Mouse (Mus musculus): Measurements from ENCODE around the gene Rsc1a1. TPM values are rescaled to one million over a fixed set of nuclear protein-coding genes. Genes with fewer than 3 reads are reported as not detected.

The Rsc1a1 gene
- total RNA-seq, 1 experiment = 13.3 TPM

DNA sequence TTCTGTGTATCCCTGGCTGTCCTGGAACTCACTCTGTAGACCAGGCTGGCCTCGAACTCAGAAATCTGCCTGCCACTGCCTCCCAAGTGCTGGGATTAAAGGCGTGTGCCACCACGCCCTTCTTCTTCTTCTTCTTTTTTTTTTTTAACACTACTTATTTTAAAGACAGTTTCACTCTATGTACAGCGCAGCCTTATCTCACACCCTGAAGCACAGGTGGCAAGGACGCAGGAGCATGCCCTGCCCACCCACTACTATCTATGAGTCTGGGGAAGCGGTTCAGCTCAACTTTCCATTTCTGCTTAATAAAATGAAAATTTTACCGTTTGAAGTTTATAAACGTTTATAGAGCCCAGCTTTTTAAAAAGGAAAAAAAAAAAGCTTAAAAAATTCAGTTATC lies 3.1 kb upstream of the Rsc1a1 start:
- in situ Hi-C loops (cut with MboI; ENCODE audit: low sequenced_read_pairs in 2 of 2, unreplicated experiment in 2 of 2) = no loop called here
- no peaks in the 10 kb centered on the region for H3K9me3 ChIP-seq (ENCODE audit: control insufficient read depth, insufficient read depth, low read depth, low read length)
- H3K9ac ChIP-seq (ENCODE audit: insufficient read depth, low read depth, low read length, poor library complexity, severe bottlenecking) = no peak overlapping the region
- DNase-seq (ENCODE audit: low read depth, low spot score) = no peak
- H3K27ac ChIP-seq (ENCODE audit: insufficient read depth, low read depth, low read length, poor library complexity, severe bottlenecking) = no peak overlapping the region
- H3K4me1 ChIP-seq (ENCODE audit: control insufficient read depth in 2 of 2, insufficient read depth in 2 of 2, low read length in 2 of 2, poor library complexity in 1 of 2) = peaks cover 1 to 4% of the 10 kb centered on the region in 2 experiments; a peak in 1 of 4 replicates
- TF ChIP-seq ZC3H11A (IDR thresholded peaks at IDR 0.05; ENCODE audit: borderline replicate concordance, low read depth, low read length) (no peak), HCFC1 (IDR thresholded peaks at IDR 0.05; ENCODE audit: borderline replicate concordance, insufficient read depth, low read length) (no peak), CHD2 (IDR thresholded peaks at IDR 0.05; ENCODE audit: low read depth, low read length) (no peak)
- peaks cover 47% of the 10 kb centered on the region for H3K36me3 ChIP-seq (ENCODE audit: control insufficient read depth, insufficient read depth, low read length, poor library complexity, severe bottlenecking)
- no peak overlapping the region for H3K4me3 ChIP-seq (ENCODE audit: insufficient read depth in 1 of 2, low read depth in 1 of 2, low read length in 2 of 2, poor library complexity in 1 of 2, severe bottlenecking in 1 of 2)

GRCm38 (mm10) chr4:141686525-141686924 lies 1.1 kb upstream of the Rsc1a1 start:
- no peak for DNase-seq (ENCODE audit: low read depth, low spot score)
- peaks cover 48% of the 10 kb centered on the region for H3K36me3 ChIP-seq (ENCODE audit: control insufficient read depth, insufficient read depth, low read length, poor library complexity, severe bottlenecking)
- TF ChIP-seq MAFK (IDR thresholded peaks at IDR 0.05; ENCODE audit: insufficient read depth, low read depth, low read length) = no peak
- no peak for TF ChIP-seq CHD2 (IDR thresholded peaks at IDR 0.05; ENCODE audit: low read depth, low read length)
- no peak for TF ChIP-seq ZC3H11A (IDR thresholded peaks at IDR 0.05; ENCODE audit: borderline replicate concordance, low read depth, low read length)
- TF ChIP-seq ZNF384 (IDR thresholded peaks at IDR 0.05; ENCODE audit: low read depth, low read length) = no peak
- H3K4me1 ChIP-seq (ENCODE audit: control insufficient read depth in 2 of 2, insufficient read depth in 2 of 2, low read length in 2 of 2, poor library complexity in 1 of 2) = peaks cover 10 to 17% of the 10 kb centered on the region in 2 experiments
- H3K27ac ChIP-seq (ENCODE audit: insufficient read depth, low read depth, low read length, poor library complexity, severe bottlenecking) = no peak overlapping the region
- in situ Hi-C loops (cut with MboI; ENCODE audit: low sequenced_read_pairs in 2 of 2, unreplicated experiment in 2 of 2) = no loop called here
- no peak overlapping the region for H3K4me3 ChIP-seq (ENCODE audit: insufficient read depth in 1 of 2, low read depth in 1 of 2, low read length in 2 of 2, poor library complexity in 1 of 2, severe bottlenecking in 1 of 2)
- no peak overlapping the region for H3K9ac ChIP-seq (ENCODE audit: insufficient read depth, low read depth, low read length, poor library complexity, severe bottlenecking)
- no peaks in the 10 kb centered on the region for H3K9me3 ChIP-seq (ENCODE audit: control insufficient read depth, insufficient read depth, low read depth, low read length)

DNA sequence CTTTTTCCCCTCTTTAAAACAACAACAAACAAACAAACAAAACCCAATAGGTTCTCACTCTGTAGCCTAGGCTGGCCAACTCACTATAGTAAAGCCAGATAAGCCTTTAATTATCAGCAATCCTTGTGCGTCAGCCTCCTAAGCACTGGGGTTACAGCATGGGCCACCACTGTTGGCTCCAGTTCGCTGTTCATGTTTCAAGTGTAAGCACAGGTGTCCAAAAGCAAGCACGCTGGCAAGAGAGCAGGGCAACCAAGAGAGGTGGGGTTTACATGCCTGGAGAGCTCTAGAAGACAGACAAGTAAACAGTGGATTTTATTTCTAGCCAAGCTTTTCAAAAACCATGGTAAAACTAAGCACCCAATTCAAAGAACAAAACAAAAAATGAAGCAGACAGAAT lies 694 bp upstream of the Rsc1a1 start:
- peaks cover 44% of the 10 kb centered on the region for H3K36me3 ChIP-seq (ENCODE audit: control insufficient read depth, insufficient read depth, low read length, poor library complexity, severe bottlenecking)
- no peak for TF ChIP-seq ZNF384 (IDR thresholded peaks at IDR 0.05; ENCODE audit: low read depth, low read length)
- no peak for TF ChIP-seq MAFK (IDR thresholded peaks at IDR 0.05; ENCODE audit: insufficient read depth, low read depth, low read length)
- TF ChIP-seq CHD2 (IDR thresholded peaks at IDR 0.05; ENCODE audit: low read depth, low read length) = no peak
- TF ChIP-seq HCFC1 (IDR thresholded peaks at IDR 0.05; ENCODE audit: borderline replicate concordance, insufficient read depth, low read length) = no peak
- TF ChIP-seq ZC3H11A (IDR thresholded peaks at IDR 0.05; ENCODE audit: borderline replicate concordance, low read depth, low read length) = no peak
- DNase-seq (ENCODE audit: low read depth, low spot score) = no peak
- no peaks in the 10 kb centered on the region for H3K9me3 ChIP-seq (ENCODE audit: control insufficient read depth, insufficient read depth, low read depth, low read length)
- H3K27ac ChIP-seq (ENCODE audit: insufficient read depth, low read depth, low read length, poor library complexity, severe bottlenecking) = no peak overlapping the region
- no peak overlapping the region for H3K9ac ChIP-seq (ENCODE audit: insufficient read depth, low read depth, low read length, poor library complexity, severe bottlenecking)
- H3K4me1 ChIP-seq (ENCODE audit: control insufficient read depth in 2 of 2, insufficient read depth in 2 of 2, low read length in 2 of 2, poor library complexity in 1 of 2) = peaks cover 14 to 18% of the 10 kb centered on the region in 2 experiments
- in situ Hi-C loops (cut with MboI; ENCODE audit: low sequenced_read_pairs in 2 of 2, unreplicated experiment in 2 of 2) = no loop called here
- no peak overlapping the region for H3K4me3 ChIP-seq (ENCODE audit: insufficient read depth in 1 of 2, low read depth in 1 of 2, low read length in 2 of 2, poor library complexity in 1 of 2, severe bottlenecking in 1 of 2)

GRCm38 (mm10) chr4:141682706-141683230 lies 2.6 kb downstream of the Rsc1a1 start:
- H3K27ac ChIP-seq (ENCODE audit: insufficient read depth, low read depth, low read length, poor library complexity, severe bottlenecking) = peak overlapping the region; percentile 70; the same call in 1 of the 2 replicates
- H3K4me1 ChIP-seq (ENCODE audit: control insufficient read depth in 2 of 2, insufficient read depth in 2 of 2, low read length in 2 of 2, poor library complexity in 1 of 2) = peaks cover 29 to 36% of the 10 kb centered on the region in 2 experiments
- peaks cover 33% of the 10 kb centered on the region for H3K36me3 ChIP-seq (ENCODE audit: control insufficient read depth, insufficient read depth, low read length, poor library complexity, severe bottlenecking)
- H3K9ac ChIP-seq (ENCODE audit: insufficient read depth, low read depth, low read length, poor library complexity, severe bottlenecking) = no peak overlapping the region
- TF ChIP-seq MAFK (IDR thresholded peaks at IDR 0.05; ENCODE audit: insufficient read depth, low read depth, low read length) (no peak), ZNF384 (IDR thresholded peaks at IDR 0.05; ENCODE audit: low read depth, low read length) (no peak), HCFC1 (IDR thresholded peaks at IDR 0.05; ENCODE audit: borderline replicate concordance, insufficient read depth, low read length) (no peak), CHD2 (IDR thresholded peaks at IDR 0.05; ENCODE audit: low read depth, low read length) (no peak), ZC3H11A (IDR thresholded peaks at IDR 0.05; ENCODE audit: borderline replicate concordance, low read depth, low read length) (no peak)
- H3K9me3 ChIP-seq (ENCODE audit: control insufficient read depth, insufficient read depth, low read depth, low read length) = no peaks in the 10 kb centered on the region
- no peak for DNase-seq (ENCODE audit: low read depth, low spot score)
- no peak overlapping the region for H3K4me3 ChIP-seq (ENCODE audit: insufficient read depth in 1 of 2, low read depth in 1 of 2, low read length in 2 of 2, poor library complexity in 1 of 2, severe bottlenecking in 1 of 2)
- in situ Hi-C loops (cut with MboI; ENCODE audit: low sequenced_read_pairs in 2 of 2, unreplicated experiment in 2 of 2) = no loop called here

DNA sequence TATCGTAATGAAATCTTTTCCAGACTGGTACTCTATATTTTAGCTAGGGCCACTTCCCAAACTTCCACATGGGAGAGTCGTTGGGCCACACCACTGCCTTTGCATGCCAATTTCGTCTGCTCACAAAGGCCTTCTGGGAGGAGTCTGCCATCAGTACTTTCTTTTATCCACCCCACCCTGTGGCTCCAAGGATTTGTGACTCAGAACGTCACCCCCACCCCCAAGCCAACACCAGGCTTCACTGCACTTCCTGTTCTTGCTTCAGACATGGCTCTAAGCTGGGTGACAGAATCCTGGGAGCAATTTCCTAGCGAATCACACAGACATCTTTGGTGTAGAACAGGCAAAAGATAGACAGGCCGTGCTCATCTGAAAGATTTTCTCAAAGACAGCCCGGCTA lies 3.6 kb downstream of the Rsc1a1 start:
- DNase-seq (ENCODE audit: low read depth, low spot score) = no peak
- H3K4me1 ChIP-seq (ENCODE audit: control insufficient read depth in 2 of 2, insufficient read depth in 2 of 2, low read length in 2 of 2, poor library complexity in 1 of 2) = peaks cover 32 to 39% of the 10 kb centered on the region in 2 experiments
- peak overlapping the region; percentile 55; the same call in 1 of the 2 replicates for H3K27ac ChIP-seq (ENCODE audit: insufficient read depth, low read depth, low read length, poor library complexity, severe bottlenecking)
- H3K9me3 ChIP-seq (ENCODE audit: control insufficient read depth, insufficient read depth, low read depth, low read length) = no peaks in the 10 kb centered on the region
- in situ Hi-C loops (cut with MboI; ENCODE audit: low sequenced_read_pairs in 2 of 2, unreplicated experiment in 2 of 2) = no loop called here
- peak overlapping the region; percentile 41; the same call in 1 of the 2 replicates for H3K9ac ChIP-seq (ENCODE audit: insufficient read depth, low read depth, low read length, poor library complexity, severe bottlenecking)
- peaks cover 33% of the 10 kb centered on the region for H3K36me3 ChIP-seq (ENCODE audit: control insufficient read depth, insufficient read depth, low read length, poor library complexity, severe bottlenecking)
- TF ChIP-seq CHD2 (IDR thresholded peaks at IDR 0.05; ENCODE audit: low read depth, low read length) (no peak), HCFC1 (IDR thresholded peaks at IDR 0.05; ENCODE audit: borderline replicate concordance, insufficient read depth, low read length) (no peak), ZC3H11A (IDR thresholded peaks at IDR 0.05; ENCODE audit: borderline replicate concordance, low read depth, low read length) (no peak), ZNF384 (IDR thresholded peaks at IDR 0.05; ENCODE audit: low read depth, low read length) (no peak), MAFK (IDR thresholded peaks at IDR 0.05; ENCODE audit: insufficient read depth, low read depth, low read length) (no peak)
- no peak overlapping the region for H3K4me3 ChIP-seq (ENCODE audit: insufficient read depth in 1 of 2, low read depth in 1 of 2, low read length in 2 of 2, poor library complexity in 1 of 2, severe bottlenecking in 1 of 2)
